ENCODE assay signal across 20 mouse cellular contexts in the genomic region with DNA sequence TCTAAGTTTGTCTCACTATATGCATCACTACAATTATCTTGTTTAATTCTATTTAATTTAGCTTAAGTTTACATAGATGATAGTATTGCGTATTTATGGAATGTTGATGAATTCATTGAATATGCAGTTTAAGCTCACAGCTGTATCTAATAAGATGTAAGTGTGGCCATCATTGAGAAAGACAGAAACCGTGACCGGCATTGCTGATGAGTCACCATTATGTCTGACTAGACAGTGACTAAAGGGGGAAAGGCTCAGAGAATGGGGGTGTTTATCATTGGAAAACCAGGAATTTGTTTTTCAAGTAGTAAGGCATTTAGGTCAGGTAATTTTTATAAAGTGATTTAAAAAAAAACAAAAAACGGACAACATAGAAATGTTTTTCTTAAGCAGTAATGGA.
"Had no signal": no experiment of that assay in that cellular context is flagged by ENCODE, and none has a peak within 500 bp of the region (broad histone marks: within the 10 kb centered on the region; RNA-seq: fewer than 3 reads in every experiment).

No protein-coding gene starts in this region.

- H3K27me3 ChIP-seq: megakaryocyte, embryonic 14.5 days; midbrain, embryonic 13.5 days; neural tube, embryonic 12.5 days; neural tube, embryonic 15.5 days had no signal

- H3K4me3 ChIP-seq: layer of hippocampus, adult 2 months; left cerebral cortex, adult 2 months; megakaryocyte, embryonic 14.5 days; midbrain, embryonic 10.5 days; midbrain, embryonic 13.5 days; neural tube, embryonic 12.5 days; neural tube, embryonic 15.5 days had no signal

- DNase-seq: kidney, adult 9 months; kidney, postnatal 14 days; kidney, postnatal 4 days; layer of hippocampus, postnatal 36 days; liver, postnatal 0 days; lung, embryonic 14.5 days; right cerebral cortex, adult 18-20 months; right cerebral cortex, postnatal 14 days; right cerebral cortex, postnatal 4 days; thymus, adult 2 months; thymus, postnatal 14 days; thymus, postnatal 4 days had no signal

- H3K4me2 ChIP-seq: lung, embryonic 14.5 days; midbrain, embryonic 13.5 days; neural tube, embryonic 12.5 days; neural tube, embryonic 15.5 days had no signal

- ATAC-seq: liver, postnatal 0 days; lung, postnatal 0 days; midbrain, embryonic 13.5 days had no signal
